Mouse (Mus musculus) right cerebral cortex, postnatal 25 days (tissue): ENCODE results near the gene Hmgcr.

ENCODE experiments used
- DNase-seq: peaks from one replicate; pipeline ENCODE4 v3.0.0; 2022

Hmgcr gene

DNA sequence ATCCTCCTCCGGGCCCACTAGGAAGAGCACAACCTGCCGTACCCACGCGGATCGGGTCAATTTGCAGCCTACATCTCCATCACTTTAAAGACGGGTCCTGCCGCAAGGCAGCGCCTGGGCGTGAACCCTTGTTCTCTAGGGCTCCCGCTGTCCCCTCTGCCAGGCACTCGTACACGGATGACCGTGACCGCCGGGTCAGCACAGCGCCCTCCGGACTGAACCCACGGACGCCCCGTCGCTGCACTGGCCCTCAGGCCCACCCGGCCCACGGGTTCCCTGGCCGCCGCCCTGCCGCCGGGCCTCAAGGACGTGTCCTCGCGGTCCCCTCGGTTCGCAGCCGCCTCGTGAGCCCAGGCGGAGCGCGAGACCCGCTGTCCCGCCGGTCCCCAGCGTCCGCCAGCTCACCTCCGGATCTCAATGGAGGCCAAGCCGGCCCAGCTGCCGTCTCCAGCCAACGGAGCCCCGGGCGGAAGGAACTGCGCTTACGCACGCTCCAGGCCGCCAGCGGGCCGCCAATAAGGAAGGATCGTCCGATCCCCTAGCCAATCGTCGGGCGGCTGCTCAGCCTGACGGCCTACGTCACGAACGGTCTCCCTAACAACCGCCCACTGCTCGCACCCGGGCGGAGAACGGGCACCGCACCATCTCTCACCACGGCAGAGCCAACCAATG lies at the start of gene Hmgcr:
Hmgcr (minus strand) TSS at position 531 of the 672 bp plus-strand sequence.
- DNase-seq: peak; percentile 99

DNA sequence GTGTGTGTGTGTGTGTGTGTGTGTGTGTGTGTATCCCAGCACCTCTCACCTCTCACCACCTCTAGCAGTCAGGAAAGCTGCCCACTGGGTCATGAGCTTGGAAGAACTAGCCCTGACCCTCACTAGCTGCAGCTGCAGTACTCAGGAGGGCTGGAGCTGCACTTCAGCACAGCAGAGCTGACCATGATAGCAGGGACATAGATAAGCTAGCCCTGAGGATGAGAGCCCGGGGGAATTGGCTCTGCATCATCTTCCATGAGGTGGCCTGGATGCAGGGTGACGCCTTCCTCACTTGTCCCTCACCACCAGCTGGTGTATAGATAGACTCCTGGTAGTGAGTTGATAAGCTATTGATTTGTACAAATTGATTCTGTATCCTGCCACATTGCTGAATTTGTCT lies 49.3 kb upstream of the Hmgcr start:
- DNase-seq: no peak

DNA sequence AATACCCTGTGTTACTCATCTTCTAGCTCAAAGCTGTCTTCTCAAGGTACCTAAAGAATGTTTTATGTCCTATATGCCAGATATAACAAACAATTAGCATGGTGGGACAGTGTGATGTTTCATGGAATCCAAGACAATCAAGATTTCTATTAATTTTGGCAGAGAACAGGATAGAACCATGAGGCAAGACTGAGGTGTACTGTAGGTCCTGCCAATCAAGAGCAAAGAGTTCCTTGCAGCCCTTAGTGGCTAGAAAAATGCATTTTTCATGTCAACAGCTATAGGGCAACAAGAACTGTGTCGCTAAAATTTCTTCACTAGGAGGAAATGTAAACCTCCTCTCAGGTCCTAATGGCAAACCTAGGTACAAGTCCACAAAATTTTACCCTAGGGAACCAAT lies 47.1 kb upstream of the Hmgcr start:
- no peak for DNase-seq

DNA sequence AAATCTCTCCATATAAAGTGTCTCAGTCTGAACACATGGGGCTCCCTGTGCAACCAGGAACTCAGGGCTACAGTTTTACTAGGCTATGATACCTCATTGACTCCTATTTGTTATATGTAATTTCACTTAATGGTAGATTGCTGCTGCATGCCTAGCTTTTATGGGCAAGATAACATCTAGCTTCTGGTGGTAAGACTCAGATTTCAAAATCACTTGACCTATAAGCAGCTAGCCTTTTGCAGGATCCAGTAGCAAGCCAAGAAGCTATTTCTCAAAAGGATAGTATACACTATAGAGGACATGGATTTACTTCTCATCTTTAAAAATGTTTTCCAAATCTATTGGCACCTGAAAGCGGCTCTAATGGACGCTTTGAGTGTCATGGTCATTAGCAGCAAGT lies 45.6 kb upstream of the Hmgcr start:
- no peak for DNase-seq

DNA sequence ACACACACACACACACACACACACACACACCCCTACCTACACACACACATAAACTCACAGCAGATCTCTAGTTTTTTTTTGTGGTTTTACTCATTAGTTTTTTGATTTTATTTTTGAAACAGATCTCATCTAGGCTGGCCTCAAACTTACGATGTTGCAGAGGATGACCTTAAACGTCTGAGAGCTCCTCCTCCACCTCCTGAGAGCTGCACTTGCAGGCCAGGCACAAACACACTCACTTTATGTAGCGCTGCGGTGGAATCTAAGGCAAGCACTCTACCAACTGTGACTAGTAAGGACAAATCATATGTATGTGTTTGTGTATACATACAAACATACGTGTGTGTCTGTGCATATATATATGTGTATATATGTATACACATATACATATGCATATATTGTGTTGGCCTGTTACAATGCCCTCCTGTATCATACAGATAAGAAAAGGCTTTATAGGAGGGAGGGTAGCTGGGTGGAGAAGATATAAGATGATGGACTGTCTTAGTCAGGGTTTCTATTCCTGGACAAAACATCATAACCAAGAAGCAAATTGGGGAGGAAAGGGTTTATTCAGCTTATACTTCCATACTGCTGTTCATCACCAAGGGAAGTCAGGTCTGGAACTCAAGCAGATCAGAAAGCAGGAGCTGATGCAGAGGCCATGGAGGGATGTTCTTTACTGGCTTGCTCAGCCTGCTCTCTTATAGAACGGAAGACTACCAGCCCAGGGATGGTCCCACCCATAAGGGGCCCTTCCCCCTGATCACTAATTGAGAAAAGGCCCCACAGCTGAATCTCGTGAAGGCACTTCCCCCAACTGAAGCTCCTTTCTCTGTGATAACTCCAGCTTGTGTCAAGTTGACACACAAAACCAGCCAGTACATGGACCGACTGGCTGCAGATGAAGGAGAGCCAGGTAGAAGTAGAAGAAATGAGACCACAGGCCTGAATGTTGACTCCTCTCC lies 38.8 kb upstream of the Hmgcr start:
- DNase-seq: no peak

DNA sequence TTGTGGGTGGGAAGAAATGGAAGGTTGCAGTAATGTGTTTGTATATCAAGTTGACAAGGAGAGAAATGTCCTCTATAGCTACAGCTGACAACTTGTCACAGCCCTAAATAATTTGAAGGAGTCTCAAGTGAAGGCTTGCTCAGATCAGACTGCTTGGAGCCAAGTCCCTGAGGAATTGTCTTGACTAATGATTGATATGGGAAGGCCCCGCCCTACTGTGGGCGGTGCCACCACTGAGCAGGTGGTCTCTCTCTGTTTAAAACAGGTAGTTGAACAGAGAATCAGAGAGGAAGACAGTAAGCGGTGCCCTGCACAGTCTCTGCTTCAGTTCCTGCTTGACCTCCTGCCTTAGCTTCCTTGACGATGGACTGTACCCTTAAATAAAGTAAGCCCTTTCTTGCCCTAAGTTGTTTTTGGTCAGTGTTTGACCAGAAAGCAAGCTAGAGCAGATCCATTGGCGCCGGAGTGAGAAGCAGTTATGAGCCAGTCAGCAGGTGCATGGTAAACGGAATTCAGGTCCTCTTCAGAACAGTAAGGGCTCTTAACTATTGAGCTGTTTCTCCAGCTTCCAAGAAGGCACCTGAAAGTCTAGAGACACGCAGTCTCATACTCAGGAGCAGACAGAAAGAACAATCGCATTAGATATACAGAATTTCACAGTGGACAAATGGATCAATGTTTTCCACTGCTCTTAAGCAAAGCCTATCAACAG lies 32.0 kb upstream of the Hmgcr start:
- no peak for DNase-seq

DNA sequence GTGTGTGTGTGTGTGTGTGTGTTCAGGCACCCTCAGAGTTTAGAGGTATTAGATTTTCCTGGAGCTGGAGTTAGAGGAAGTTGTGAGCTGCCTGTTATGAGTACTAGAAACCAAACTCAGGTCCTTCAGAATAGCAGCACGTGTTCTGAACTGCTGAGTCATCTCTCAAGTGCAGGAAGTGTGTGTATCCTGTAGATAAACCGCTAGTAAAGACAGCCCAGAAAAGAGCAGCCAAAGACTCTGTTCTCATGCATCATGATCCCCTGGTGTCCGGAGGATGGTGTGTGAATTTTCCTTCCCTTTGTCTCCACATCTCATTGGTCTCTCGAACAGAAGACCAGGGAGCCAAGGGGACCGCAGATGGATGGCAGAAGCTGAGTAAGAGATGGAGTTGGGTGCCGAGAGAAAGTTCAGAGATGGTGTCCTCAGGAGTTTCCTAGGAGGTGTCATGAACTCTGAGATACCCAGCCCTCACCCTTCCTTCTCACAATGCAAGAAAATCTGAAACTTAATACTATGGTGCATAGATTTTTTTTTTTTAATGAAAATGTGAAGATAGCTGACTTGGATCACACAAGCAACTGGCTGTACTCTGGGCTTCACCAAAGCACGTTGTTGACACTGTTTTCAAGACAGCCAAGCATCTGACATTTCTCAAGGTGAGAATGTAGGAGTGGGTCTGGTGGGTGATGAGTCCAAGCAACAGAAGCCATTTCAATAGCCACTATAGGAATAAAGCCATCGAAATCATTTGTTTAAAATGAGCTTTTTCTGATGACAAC lies 27.3 kb upstream of the Hmgcr start:
- DNase-seq: no peak

DNA sequence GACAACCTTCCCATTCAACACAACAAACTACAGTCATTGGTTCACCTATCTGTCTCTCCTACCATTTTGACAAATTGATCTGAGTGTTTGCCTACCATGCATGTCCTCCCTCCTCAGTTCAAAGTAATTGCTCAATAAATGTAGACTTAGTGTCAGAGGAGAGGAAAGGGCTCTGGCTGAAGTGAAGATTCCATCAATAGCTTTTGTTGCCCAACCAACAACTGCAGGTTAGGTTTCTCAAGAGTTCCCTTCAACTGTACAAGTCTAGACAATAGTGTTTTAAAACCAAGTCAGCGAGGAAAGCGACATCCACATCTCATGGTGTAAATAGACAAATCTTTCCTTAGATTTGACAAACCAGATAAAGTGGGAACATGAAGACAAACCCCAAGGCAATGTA lies 24.7 kb upstream of the Hmgcr start:
- DNase-seq: no peak

DNA sequence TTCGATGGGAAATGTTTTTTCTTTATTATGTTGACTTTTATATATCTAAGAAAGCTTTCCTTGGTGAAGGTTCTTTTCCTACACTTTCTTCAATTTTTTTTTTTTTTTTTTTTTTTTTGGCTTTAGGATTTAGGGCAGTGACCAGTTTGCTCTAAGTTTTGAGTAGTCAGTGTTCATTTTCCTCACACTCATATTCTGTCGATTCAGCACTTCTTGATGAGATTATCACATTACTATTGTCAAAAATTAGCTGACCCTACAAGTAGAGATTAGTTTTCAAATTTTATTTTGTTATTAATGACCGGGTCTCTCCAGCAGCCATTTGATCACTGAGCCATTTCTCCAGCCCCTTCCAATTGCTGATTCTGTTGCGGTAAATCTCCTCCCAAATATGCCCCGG lies 19.2 kb upstream of the Hmgcr start:
- no peak for DNase-seq

DNA sequence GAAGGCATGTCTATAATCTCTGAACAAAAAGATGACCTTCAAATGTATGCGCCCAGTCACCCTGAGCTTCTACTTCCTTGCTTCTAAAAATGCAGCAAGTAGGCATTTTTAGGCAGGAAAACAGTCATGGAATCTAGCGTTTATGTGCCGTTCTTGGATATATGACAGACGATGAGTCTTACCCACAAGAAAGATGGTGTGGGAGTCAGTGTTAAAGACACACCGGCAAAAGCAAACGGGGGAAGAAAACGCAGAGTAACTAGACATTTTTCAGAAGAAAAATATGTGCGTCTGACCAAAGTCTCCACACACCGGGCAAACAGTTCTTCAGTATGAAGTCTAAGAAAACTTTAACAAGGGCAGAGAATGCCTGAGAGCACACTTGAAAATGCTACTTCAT lies 16.5 kb upstream of the Hmgcr start:
- DNase-seq: no peak

DNA sequence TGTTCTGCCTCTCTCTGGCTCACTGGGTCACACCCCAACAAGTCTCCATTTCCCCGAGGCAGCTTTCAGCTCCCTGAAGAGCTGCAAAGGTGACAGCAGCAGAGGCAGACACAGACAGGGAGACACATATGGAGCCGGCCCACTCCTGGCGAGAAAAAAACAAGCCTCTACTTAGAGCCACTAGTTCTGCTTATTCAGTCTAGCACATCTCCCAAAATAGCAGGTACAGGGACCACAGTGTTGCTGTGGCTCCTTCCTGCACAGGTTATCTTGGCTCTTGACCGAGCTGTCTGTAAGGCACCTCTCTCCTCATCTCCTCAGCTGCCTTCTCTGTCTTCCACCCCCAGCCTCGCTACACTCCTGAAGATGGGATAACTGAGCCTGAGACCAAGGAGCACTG lies 14.0 kb upstream of the Hmgcr start:
- DNase-seq: peak; percentile 31

DNA sequence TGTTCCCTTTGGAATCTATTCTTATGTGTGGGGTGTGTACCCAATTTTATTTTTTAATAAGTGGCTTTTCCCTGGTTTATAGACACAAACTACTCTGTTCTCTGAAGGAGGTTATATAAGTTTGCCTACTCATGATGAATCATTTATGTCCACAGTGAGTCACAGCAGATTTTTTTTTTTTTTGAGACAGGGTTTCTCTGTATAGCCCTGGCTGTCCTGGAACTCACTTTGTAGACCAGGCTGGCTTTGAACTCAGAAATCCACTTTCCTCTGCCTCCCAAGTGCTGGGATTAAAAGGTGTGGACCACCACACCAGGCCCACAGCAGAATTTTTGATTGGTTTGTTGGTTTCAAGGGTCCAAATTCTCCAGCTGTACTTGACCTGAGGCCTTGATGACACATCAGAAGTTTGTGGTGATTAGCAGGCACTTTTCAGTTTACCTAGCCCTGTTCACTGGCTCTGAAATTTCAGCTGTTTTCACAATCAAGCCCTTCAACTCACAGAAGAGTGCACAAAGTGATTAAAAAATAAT lies 10.4 kb upstream of the Hmgcr start:
- no peak for DNase-seq

DNA sequence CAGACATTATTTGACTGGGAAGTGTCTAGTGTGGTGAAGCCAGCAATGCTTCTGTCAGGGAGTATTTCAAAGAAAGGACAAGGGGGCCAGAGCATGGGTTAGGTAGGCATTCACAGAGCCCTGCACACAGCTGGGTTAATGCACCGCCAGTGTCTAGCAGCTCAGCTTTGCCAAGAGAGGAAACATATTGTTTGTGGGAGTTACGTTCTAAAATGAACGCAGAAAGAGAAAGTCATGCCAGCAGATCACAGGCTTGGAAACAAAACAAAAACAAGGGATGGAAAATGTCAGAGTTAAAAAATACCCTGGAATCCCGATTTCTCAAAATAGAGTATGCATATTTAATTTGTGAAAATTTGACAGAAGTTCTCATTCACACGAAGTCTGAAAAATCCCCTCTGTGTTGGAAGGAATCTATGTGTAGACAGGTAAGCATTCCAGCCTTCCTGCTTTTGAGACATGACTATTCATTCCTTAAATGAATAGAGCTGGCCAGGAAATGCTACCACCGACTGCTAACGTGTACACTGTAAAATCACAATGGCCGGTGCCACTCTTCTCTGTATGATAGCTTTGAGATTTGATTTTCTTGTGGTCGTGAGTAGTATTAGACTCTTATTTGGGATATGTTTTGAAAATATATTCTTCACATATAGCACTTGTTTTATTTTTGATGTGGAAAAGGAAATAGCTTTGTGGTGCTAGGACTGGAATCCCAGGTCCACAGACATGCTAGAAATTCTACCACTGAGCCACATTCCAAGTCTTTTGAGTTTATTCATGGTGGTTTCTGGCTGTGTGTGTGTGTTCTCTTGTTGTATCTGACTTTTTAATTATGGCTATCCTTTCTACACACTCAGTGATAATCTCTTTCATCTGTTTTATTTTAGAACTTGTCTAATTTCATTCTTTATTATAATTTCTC lies 9.7 kb upstream of the Hmgcr start:
- peak; percentile 48 for DNase-seq

DNA sequence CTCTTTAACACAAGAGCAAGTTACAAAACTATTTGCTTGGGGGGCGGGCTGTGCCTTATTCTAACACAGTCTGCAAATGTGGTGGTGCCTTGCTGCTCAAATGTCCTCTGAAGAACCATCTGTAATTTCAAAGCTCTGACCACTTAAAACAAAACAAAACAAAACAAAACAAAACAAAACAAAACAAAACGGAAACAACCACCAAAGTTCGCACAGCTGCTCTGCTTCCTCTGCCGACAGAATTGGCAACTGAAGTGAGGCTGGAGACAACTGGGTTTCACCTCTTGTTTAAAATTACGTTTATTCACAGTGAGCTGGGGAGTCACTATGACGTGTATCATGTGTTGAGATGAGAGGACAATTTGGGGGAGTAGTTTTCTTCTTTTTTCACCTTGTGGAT lies 7.9 kb upstream of the Hmgcr start:
- no peak for DNase-seq

DNA sequence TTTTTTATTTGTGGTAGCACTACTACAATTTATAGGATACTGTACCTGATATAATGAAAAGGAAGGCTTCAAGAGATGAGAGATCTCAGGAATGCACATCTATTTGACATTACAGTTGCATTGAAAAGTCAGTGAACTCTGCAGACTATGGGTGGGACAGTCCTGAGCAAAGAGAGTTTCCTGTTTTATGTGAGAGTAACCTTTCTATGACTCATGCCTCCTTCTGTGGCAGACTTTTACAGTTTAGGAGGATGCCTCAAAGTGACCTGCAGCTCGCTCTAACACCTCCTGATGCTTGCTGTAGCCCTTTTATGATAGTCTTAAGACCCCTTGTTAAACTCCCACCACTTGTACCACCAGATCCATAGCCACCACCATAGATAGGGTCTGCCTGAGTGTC lies 6.3 kb upstream of the Hmgcr start:
- DNase-seq: no peak

DNA sequence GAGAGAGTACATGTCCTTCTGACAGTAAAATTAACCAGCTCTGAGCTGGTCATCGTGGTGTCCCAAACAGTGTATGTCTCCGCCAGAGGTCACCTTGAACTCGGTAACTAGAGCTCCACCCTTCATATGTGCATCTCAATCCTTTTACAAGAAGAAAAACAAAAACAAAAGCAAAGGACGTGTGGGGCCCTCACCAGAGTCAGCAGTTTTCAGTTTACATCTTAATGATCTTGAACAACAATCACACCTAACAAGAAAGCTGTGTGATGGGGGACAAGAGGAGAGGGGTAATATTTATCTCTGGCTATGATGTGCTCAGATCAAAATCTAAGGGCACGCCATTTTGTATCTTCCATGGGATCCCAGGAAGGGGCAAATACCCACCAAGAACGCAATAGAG lies 5.0 kb upstream of the Hmgcr start:
- no peak for DNase-seq

DNA sequence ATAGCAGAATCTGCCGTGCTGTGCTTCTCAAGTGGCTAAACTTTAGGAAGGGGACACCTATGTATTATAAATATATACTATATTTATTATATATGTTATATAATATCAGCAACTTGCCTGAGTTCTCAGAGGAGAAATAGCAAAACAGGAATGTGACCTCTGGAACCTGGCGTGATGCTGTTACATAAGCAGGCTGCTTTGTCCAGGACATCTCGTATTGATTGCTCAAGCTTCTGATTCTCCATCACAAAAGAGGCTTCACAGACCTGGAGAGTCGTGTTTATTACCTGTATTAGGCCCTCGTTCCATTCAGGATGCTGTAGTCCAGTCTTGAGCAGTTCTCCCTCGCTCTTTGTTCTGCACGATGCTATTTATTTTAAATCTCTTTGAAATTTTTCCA lies 3.1 kb upstream of the Hmgcr start:
- no peak for DNase-seq

DNA sequence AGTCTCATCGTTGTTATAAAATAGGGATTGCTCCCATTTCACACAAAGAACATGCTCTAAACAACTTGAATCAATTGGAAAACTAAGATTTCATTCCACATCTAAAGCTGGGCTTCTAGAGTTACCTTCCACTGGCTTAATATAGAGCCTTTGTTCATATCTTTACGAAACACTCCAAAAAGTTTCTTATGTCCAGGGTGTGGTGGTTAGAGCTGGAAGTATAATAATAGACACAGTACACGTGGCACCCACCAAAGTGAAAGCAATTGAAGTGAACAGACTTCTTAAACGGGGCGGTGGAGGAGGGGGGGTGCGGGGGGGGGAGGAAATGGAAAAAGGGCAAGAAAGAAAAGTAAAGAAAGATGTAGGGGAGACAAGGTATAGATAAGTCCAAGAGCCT lies 1.5 kb upstream of the Hmgcr start:
- DNase-seq: no peak

DNA sequence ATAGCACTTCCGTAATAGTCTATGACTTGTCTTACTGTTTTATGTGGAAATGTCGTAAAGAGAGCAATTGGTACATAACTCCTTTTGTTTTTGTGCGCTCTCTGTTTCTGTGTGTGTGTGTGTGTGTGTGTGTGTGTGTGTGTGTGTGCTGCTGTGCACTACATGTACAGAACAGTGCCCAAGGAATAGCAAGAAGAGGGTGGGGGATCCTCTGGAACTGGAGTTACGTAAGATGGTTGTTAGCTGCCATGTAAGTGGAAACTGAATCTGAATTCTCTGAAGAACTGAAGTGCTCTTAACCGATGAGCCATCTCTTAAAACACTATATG lies 1.1 kb upstream of the Hmgcr start:
- DNase-seq: no peak

DNA sequence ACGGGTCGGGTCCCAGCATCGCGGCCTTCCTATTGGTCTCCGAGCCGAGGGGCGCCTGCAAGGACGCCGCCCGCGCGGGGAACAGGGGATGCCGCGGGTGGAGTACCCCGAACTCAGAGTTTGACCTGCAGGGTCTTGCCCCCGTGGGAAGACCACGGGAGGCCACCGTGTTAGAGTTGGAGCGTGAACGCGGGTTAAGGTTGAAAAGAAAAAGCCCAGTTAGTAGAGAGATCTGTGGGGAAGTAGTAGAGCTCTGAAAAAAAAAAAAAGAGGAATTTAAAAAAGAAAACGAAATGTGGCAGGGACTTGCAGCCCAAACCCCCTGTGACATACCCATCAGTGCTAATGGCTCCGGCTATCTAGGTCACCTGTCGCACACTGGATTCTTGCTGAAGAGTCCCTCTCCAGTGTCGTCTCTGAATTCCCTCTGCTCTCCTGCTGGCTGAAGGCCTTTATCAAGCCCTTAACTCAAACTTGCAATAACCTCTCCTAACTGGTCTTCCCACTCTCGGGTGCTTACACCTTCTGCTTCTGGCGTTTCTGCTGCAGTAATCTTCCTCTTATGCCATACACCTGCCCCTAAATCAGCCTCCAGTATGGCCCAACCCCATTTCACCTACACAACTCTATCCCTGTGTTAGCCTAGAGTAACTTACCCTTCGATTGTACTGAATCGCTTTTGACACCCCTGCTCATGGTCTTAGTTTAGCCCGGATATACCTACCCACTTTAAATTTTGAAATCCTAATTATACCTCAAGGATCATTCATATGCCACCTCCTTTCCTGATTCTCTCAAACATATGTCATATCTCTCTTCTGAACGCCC lies 556 bp upstream of the Hmgcr start:
- DNase-seq: no peak

DNA sequence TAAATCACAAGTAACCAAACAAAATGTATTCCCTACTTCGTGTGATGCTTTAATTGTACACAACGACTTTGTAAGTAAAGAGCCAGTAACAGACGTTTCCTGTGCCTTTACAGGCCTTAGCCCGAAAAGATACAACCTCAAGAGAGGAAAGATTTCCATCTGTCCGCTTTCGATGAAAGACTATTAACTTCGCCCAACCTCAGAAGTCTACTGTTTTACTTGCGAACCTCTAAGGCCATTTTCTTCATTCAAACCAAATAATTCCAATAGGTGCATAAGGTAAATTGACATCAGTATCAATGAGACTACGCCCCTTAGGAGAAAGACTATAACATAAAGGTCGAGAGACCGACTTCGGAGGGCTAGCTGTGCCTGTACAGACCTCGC lies 724 bp downstream of the Hmgcr start:
- DNase-seq: no peak
